Mouse (Mus musculus) cortical plate, adult 2 months (tissue): ENCODE results near the gene Tiam2. TPM values are rescaled to one million over a fixed set of nuclear protein-coding genes. Genes with fewer than 3 reads are reported as not detected.

ENCODE experiments used
- H3K27ac ChIP-seq: fragments of 200-500 bp; 2 replicates; pipeline ENCODE4 v1.5.1; 2012; ENCODE audit warnings: low read length, control low read depth, inconsistent platforms; ENCODE audit not compliant: insufficient read depth
- H3K4me1 ChIP-seq: fragments of 200-500 bp; 2 replicates; pipeline ENCODE4 v1.6.1; 2011; ENCODE audit warnings: low read length; ENCODE audit not compliant: control insufficient read depth, insufficient read depth
- H3K4me3 ChIP-seq: fragments of 200-500 bp; 2 replicates; pipeline ENCODE4 v1.5.1; 2011; ENCODE audit warnings: mild to moderate bottlenecking, low read length, control low read depth; ENCODE audit not compliant: insufficient read depth
- CTCF ChIP-seq: fragments of 200-500 bp; IDR thresholded peaks from 2 replicates; pipeline ENCODE4 v1.5.1; 2011; ENCODE audit warnings: mild to moderate bottlenecking, control low read depth, low read length; ENCODE audit not compliant: insufficient read depth; ENCODE audit errors: extremely low read depth
- POLR2A ChIP-seq: fragments of 200-500 bp; IDR thresholded peaks from 2 replicates; pipeline ENCODE4 v1.6.1; 2011; ENCODE audit warnings: mild to moderate bottlenecking, low read length, control low read depth; ENCODE audit not compliant: insufficient read depth; ENCODE audit errors: extremely low read depth
- polyA plus RNA-seq: library from polyadenylated mRNA; depleted of rRNA; stranded (reverse); fragments of >200 nt; gene quantifications from 2 replicates; pipeline ENCODE4 v1.2.3, GENCODE M21; 2012

Tiam2 gene
- polyA plus RNA-seq, 1 experiment: 75.3 TPM

DNA sequence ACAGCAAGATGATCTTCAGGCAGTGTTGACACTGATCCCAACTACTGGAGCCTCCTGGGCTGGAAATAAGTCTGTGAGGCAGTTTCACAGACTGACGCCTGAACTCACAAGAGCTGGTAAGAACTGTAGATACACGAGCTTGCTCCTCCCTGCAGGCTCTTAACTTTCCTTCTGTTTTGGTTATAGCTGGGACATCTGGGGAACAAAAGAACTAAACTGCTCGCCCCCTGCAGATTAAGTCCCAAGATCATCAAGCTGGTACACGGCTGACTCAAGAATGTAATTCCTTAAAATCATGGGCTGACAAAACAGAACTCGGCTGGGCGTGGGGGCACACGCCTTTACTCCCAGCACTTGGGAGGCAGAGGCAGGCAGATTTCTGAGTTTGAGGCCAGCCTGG is 204.2 kb downstream of the Tiam2 start:
- no peak overlapping the region for H3K27ac ChIP-seq
- H3K4me1 ChIP-seq: no peaks in the 10 kb centered on the region
- H3K4me3 ChIP-seq: no peak overlapping the region
- TF ChIP-seq POLR2A (no peak), CTCF (no peak)

DNA sequence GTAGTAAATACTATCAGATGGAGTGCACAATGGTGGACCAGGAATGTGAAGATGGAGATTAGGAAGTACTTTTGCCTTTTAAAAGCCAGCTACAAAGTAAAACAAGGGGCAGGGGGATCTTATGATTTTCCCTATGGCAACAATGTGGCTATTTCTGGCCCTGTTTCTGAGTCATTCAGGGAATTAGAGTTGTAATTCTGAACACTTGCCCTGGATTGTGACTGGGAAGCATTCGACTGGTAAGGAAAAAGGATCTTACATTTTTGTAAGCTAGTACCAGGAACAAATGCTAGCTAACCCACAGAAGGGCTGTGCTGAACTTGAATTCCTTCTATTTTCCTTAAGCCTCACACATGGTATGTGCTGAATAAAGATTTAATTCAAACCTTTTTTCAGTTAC is 205.3 kb downstream of the Tiam2 start:
- no peaks in the 10 kb centered on the region for H3K4me1 ChIP-seq
- no peak overlapping the region for H3K4me3 ChIP-seq
- TF ChIP-seq CTCF (no peak), POLR2A (no peak)
- no peak overlapping the region for H3K27ac ChIP-seq

DNA sequence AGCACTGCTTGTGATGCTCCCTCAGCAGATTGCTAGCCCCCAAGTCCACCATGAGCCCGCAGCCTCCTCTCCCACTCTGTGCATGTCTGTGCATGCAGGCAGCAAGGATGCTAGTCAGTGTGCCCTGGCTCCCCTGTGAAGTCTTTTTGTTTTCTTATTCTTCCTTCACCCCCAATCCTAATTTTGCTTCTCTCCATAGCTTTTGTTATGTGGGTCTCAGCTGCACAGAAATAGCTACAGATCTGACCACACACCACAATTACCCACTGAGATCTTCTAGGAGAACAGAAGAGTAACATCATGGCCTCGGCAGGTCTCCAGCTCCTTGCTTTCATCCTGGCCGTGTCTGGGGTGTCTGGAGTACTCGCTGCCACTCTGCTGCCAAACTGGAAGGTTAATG is 205.9 kb downstream of the Tiam2 start, which contains the start of gene Cldn20:
Cldn20 (plus strand) TSS at position 301 of the 400 bp plus-strand sequence.
- no peak for TF ChIP-seq POLR2A
- Histone ChIP-seq H3K27ac (no peak within 1 kb of the TSS), H3K4me1 (no peaks in the 10 kb centered on the region), H3K4me3 (no peak within 1 kb of the TSS)

DNA sequence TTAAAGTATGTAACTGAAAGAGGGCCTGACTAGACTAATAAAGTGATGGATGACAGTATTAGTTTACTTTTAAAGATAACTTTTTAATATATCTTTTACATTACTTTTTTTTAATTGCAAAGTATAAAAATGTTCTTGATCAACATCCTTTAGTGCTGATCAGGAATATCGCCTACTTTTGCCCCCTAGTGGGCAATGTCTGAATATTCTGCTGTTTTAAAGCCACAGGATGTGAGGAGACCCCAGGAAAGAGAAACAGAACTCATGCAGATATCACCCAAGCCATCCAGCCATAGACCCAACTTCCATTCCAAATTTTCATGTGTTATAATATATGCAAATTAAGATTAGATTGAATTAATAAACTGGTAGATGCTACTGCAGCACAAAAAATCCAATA is 207.1 kb downstream of the Tiam2 start:
- Histone ChIP-seq H3K4me1 (no peaks in the 10 kb centered on the region), H3K4me3 (no peak overlapping the region)

DNA sequence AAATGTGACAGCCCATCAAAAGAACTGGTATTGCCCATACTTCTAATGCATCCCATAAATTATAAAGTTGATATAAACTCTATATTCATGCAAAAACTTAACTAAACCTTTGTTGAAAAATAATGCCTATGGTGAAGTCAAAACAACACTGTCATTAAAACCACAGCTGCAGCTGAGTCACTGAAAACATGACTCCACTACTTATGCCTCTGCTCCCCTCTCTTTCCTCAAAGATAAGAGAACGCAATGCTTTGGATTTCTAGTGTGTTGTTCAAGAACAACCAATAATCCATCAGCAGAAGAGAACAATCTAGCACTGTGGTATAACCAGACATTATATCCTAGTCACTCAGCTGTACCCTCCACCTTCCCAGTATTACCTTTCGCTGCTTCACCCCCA is 213.9 kb downstream of the Tiam2 start:
- H3K4me1 ChIP-seq: no peaks in the 10 kb centered on the region
- no peak overlapping the region for H3K4me3 ChIP-seq
- TF ChIP-seq CTCF (no peak), POLR2A (no peak)
- no peak overlapping the region for H3K27ac ChIP-seq

More for the DNA sequence above, 207.1 kb downstream of the Tiam2 start:
- TF ChIP-seq CTCF: 0 out of 2 replicates have a peak, but pooled peaks have one; percentile 14
- TF ChIP-seq POLR2A: no peak
- H3K27ac ChIP-seq: no peak overlapping the region

DNA sequence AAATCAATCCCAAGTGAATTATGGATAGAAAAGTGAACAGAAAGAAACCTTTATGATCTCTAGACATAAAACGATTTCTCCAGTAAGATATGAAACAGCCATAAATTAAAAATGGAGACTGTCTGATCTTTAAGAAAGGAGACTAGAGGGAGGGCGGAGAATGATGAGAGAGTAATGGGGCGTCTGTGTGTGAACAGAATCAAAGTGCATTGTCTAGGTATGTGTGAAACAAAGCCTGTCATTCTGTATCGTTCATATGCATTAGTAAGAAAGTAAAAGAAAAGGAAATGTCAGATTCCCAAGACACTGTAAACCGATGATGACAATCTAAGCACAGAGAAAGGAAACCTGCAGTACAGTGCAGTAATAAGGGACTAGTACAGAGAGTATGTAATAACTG is 214.7 kb downstream of the Tiam2 start:
- Histone ChIP-seq H3K4me3 (no peak overlapping the region), H3K27ac (no peak overlapping the region), H3K4me1 (no peaks in the 10 kb centered on the region)
- TF ChIP-seq POLR2A (no peak), CTCF (no peak)

DNA sequence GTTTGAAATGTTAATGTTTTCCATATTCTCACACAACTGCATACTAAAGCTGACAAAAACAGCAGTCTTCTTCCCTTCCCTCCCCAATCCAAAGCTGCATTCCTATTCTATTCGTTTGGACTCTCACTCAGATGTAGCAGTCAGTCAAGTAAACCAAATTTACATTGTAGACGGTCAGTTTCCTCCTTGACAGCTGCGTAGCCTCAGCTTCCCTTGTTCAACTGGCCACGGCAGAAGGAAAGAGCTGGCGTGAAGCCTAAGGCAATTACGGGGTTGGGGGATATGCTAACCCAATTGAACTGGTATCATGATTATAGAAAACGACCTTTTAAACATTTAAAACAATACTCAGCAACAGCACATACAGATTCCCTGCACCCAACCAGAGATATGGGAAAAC is 221.4 kb downstream of the Tiam2 start:
- TF ChIP-seq CTCF: no peak
- TF ChIP-seq POLR2A: no peak
- Histone ChIP-seq H3K4me3 (no peak overlapping the region), H3K4me1 (no peaks in the 10 kb centered on the region), H3K27ac (no peak overlapping the region)

DNA sequence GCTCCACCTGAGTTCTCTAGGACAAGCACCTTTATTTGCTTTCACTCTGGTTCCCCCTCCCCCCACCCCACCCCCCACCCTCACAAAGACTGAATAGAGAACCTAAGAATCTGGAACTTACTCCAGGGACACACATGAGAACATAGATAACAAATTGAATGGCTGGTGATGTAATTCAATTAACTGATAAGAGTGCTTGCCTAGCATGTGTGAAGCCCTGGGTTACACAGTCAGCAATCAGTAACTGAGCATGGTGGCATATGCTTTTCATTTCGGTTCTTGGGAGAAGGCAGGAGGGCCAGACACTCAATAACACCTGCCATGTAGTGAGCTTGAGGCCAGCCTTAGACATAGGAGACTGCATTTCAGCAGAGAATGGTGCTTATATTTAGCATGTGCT is 229.9 kb downstream of the Tiam2 start:
- Histone ChIP-seq H3K4me3 (no peak overlapping the region), H3K27ac (no peak overlapping the region), H3K4me1 (no peaks in the 10 kb centered on the region)
- no peak for TF ChIP-seq POLR2A

DNA sequence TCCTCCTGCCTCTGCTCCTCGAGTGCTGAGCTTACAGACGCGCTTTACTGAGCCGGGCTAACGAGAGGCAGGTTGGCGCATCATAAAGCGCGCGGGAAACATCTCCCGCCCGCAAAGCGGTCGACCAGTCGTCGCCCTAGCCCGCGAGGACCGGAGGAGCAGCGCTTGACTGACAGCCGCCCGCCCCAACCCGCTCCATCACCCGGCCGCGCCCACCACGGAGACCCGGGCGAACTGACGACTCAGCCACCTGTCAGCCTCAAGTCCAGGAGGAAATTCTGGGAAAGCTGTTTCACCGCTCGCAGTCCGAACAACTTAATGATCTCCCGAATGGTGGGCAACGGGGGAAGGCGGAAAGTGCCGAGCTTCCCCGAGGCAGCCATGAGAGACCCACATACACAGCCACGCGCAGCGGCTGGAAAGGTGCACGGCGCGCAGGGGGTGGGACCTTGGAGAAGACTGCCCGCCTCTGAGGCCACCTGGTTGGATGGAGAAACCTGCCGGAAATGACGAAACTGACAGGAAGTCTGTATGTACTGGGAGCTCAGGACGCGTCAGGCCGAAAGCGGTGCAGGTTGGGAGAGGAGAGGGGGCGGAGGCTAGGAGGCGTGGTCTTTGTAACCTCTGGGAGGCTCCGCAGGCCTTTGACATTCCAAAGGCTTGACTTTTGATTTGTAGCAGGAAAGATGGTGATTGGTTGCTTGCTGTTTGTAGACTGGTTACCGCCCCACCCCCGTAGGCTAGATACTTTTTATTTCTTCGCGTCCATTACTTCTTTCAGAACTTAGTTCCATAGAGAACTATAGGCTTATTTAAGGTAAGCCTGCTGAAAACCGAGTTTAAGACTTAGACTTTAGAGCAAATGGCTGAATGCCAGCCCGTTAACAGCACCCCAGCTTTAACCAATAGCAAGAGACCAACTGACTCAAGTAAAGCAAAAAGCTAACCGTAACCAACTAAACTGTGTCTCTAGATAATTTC is 231.2 kb downstream of the Tiam2 start, which contains the start of gene Tfb1m:
Tfb1m (minus strand) TSS at position 451 of the 981 bp plus-strand sequence.
- peak; percentile 74 for TF ChIP-seq POLR2A
- TF ChIP-seq CTCF: no peak
- no peak within 1 kb of the TSS for H3K27ac ChIP-seq
- H3K4me3 ChIP-seq: peak within 1 kb of the TSS; percentile 62

DNA sequence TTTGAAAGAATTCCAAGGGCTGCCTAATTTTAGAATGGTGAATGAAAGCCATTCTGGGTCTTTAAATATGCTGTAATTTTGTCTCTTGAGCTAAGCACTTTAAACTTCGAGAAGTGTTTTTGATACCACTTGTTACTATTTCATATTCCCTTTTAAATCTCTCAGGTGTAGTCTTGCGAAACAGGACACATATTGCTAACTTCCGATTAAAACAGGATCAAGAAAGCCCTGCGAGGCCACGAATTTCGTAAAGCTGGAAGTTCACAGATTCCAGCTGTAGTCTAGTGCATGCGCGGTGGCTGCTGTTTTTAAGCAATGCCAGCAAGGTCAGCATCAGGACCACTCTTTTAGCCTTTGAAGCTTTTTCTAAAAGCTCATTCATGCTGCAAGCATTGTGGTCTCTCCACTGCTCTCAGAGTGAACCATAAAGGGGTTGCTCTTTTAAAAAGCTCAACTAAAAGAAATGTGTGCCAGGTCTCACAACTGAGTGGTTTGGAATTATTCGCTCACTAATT is 232.0 kb downstream of the Tiam2 start:
- TF ChIP-seq POLR2A: no peak
- no peak for TF ChIP-seq CTCF
- no peak overlapping the region for H3K27ac ChIP-seq
- H3K4me3 ChIP-seq: no peak overlapping the region; the same call in 1 of the 2 replicates

More for the DNA sequence above, 231.2 kb downstream of the Tiam2 start, which contains the start of gene Tfb1m:
- no peaks in the 10 kb centered on the region for H3K4me1 ChIP-seq

More for the DNA sequence above, 232.0 kb downstream of the Tiam2 start:
- H3K4me1 ChIP-seq: no peaks in the 10 kb centered on the region
